Mouse (Mus musculus) kidney, embryonic 14.5 days (tissue): Measurements from ENCODE around the gene Cnnm4. TPM values are rescaled to one million over a fixed set of nuclear protein-coding genes. Genes with fewer than 3 reads are reported as not detected.

Source experiments
- ATAC-seq: fragments of 200-750 bp; cut with Nextera tagmentation; 2 replicates; pipeline ENCODE4 v1.8.0; 2017; ENCODE audit warnings: moderate number of reproducible peaks, mild to moderate bottlenecking, moderate TSS enrichment, moderate library complexity; ENCODE audit not compliant: low FRiP score, low TSS enrichment
- H3K27ac ChIP-seq: fragments of 300-500 bp; sonication (generic); 2 replicates; pipeline ENCODE4 v1.5.1; 2014; ENCODE audit warnings: low read depth, mild to moderate bottlenecking, low read length, moderate library complexity, mixed read lengths
- H3K27me3 ChIP-seq: fragments of 300-500 bp; sonication (generic); 2 replicates; pipeline ENCODE4 v1.6.1; 2014; ENCODE audit warnings: mild to moderate bottlenecking, low read length; ENCODE audit not compliant: control insufficient read depth, insufficient read depth
- H3K36me3 ChIP-seq: fragments of 300-500 bp; sonication (generic); 2 replicates; pipeline ENCODE4 v1.6.1; 2014; ENCODE audit warnings: low read length, mixed read lengths; ENCODE audit not compliant: control insufficient read depth, insufficient read depth
- H3K4me1 ChIP-seq: fragments of 300-500 bp; sonication (generic); 2 replicates; pipeline ENCODE4 v1.6.1; 2014; ENCODE audit warnings: low read length, mixed read lengths; ENCODE audit not compliant: control insufficient read depth, insufficient read depth
- H3K4me2 ChIP-seq: fragments of 300-500 bp; sonication (generic); replicated peaks from 2 replicates; pipeline ENCODE4 v1.6.1; 2014; ENCODE audit warnings: low read depth, mild to moderate bottlenecking, low read length
- H3K4me3 ChIP-seq: fragments of 300-500 bp; sonication (generic); 2 replicates; pipeline ENCODE4 v1.5.1; 2014; ENCODE audit warnings: mild to moderate bottlenecking, low read length
- H3K9ac ChIP-seq: fragments of 300-500 bp; sonication (generic); 2 replicates; pipeline ENCODE4 v1.6.1; 2014; ENCODE audit warnings: low read depth, mild to moderate bottlenecking, low read length, moderate library complexity
- H3K9me3 ChIP-seq: fragments of 300-500 bp; sonication (generic); 2 replicates; pipeline ENCODE4 v1.6.1; 2016; ENCODE audit warnings: low read length; ENCODE audit not compliant: control insufficient read depth
- WGBS: fragments of 180-500 bp; shearing (Covaris S2); extraction: QIAGEN DNeasy Blood & Tissue Kit; methylation state at CpG from one replicate; pipeline ENCODE4 v1.1.7; 2014; 5-methylcytosine and 5-hydroxymethylcytosine counted together
- polyA plus RNA-seq: library from polyadenylated mRNA; unstranded; fragments of >200 nt; fragmentation: Nextera tagmentation; extraction: Ambion mirVana; gene quantifications from 2 replicates; pipeline ENCODE4 v1.2.1, GENCODE M21; 2014

Cnnm4 gene
- polyA plus RNA-seq, 1 experiment from 2014 or later = 13.1 TPM

DNA sequence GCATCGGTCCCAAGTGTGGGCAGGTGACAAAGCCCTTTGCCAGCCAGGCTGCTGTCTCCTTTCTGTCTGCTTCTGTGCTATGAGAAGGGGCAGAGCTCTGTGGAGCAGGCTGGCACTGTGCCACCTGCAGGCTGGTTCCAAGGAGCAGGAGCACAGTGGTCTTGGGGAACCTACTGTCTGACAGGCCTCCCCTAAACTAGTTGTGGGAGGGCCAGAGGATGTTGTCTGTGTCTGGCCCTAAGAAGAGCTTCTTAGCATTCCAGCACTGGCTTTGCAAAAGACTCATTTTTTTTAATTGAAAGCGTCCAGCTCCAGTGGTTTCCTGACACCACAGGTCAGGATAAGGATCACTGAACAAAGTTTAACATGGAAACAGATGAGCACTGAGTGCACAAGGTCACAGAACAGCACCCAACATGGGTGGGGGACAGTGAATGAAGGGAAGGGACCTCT lies 6.9 kb downstream of the Cnnm4 start:
- ATAC-seq = peak; percentile 75

DNA sequence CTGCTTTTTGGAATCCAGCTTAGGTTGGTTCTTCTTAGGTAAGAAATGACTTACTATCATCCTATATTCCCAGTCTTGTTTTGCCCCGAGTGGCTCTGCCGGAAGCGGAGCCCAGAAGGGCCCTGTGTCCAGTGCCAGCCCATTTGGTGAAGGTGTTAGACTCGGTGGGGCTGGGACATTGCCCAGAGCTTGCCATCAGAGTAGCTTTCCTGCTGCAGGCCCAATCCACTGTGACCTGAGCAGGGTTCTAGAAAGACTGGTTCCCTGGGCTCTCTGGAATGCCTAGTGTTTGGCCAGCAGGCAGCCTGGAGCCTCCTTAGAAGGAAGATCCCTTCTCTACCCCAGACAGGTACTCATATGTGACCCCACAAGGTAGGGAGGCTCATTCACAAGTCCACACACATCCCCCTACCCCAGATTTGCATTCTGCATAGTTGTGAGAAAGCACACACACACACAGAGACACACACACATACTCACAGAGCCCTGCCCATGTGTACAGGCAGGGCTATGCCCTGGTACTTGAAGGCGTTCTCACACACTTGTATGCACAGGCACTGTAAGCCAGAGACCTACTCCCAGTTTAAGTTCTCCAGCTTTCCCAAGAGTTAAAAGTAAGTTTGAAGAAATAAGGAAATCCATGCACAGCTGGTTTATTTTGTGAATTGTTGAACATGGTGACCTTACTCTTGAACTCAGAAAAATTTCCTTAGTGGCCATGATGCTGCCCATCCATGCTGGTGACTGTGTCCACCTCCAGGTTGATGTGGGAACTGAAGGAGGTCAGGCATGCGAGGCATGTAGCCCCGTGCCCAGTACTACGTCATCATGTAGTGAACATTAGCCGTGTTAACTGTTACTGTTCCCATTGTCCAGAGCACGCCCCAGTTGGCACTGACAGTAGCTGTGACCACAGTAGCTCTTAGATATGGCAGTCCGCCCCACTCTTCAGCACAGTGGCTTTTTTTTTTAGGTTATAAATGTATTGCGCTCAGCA lies 8.8 kb downstream of the Cnnm4 start:
- 69% methylated on average over 12 of the region's 12 CpGs for WGBS
- H3K4me1 ChIP-seq = peaks cover 41% of the 10 kb centered on the region
- no peak overlapping the region for H3K27ac ChIP-seq

More for the DNA sequence above, 6.9 kb downstream of the Cnnm4 start:
- Histone ChIP-seq H3K4me2 (no peak overlapping the region; the same call in 1 of the 2 replicates), H3K4me1 (peaks cover 52% of the 10 kb centered on the region), H3K9me3 (no peaks in the 10 kb centered on the region), H3K4me3 (no peak overlapping the region), H3K27me3 (no peaks in the 10 kb centered on the region), H3K9ac (no peak overlapping the region), H3K36me3 (no peaks in the 10 kb centered on the region; the same call in 1 of the 2 replicates), H3K27ac (peak overlapping the region; percentile 27; the same call in 1 of the 2 replicates)
- whole genome bisulfite sequencing = 28% methylated on average over 2 of the region's 2 CpGs

DNA sequence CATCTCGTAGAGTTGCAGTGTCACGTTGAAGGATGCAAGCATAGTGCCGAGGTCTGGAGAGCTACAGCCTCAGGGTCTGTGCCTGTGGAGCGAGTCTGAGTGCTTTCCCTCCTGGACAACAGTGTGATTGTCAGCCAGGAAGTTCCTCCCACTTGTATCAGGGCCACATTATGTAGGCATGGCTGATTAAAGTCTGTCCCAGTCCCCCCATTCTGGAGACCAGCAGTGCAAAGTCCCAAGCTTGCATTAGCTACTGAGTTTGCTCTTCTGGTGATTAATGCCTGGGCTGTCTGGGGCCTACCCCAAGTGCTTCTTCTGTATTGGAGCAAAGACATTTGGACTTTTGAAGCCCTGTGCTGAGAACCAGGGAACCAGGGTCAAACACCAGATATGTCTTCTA lies 12.4 kb downstream of the Cnnm4 start:
- Histone ChIP-seq H3K27me3 (no peaks in the 10 kb centered on the region), H3K4me1 (peaks cover 17% of the 10 kb centered on the region; the same call in 1 of the 2 replicates), H3K9ac (no peak overlapping the region), H3K9me3 (no peaks in the 10 kb centered on the region), H3K36me3 (no peaks in the 10 kb centered on the region; the same call in 1 of the 2 replicates), H3K4me2 (no peak overlapping the region), H3K27ac (no peak overlapping the region), H3K4me3 (no peak overlapping the region)
- peak; percentile 7; the same call in 1 of the 2 replicates for ATAC-seq
- 56% methylated on average over 4 of the region's 4 CpGs for WGBS

More for the DNA sequence above, 8.8 kb downstream of the Cnnm4 start:
- no peaks in the 10 kb centered on the region for H3K9me3 ChIP-seq
- H3K36me3 ChIP-seq = no peaks in the 10 kb centered on the region; the same call in 1 of the 2 replicates
- no peak for ATAC-seq
- no peak overlapping the region for H3K4me3 ChIP-seq
- H3K27me3 ChIP-seq = no peaks in the 10 kb centered on the region
- no peak overlapping the region for H3K4me2 ChIP-seq
- H3K9ac ChIP-seq = no peak overlapping the region

DNA sequence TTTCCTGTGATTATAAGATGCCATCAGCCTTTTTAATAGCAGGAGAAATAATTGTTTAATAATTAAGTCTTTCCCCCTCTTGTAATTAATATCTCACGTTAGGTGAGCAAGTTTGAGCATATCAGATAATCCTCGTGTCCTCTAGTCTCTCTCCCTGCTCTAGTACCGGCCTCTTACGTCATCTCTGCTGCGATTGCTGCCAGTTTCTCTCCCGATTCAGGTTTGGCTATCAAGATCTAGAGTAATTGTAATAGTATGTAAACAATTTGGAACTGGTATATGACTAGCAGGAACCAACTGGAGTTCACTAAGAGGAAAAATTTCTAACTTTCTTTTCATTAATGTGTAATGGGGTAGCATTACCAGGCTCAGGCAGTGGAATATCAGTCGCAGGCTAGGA lies 13.7 kb downstream of the Cnnm4 start:
- 79% methylated on average over 7 of the region's 7 CpGs for WGBS
- no peak for ATAC-seq
- peaks cover 14% of the 10 kb centered on the region; the same call in 1 of the 2 replicates for H3K4me1 ChIP-seq
- no peak overlapping the region for H3K4me2 ChIP-seq
- H3K9ac ChIP-seq = no peak overlapping the region
- no peak overlapping the region for H3K4me3 ChIP-seq
- H3K27me3 ChIP-seq = no peaks in the 10 kb centered on the region
- no peaks in the 10 kb centered on the region for H3K36me3 ChIP-seq
- H3K9me3 ChIP-seq = no peaks in the 10 kb centered on the region
- H3K27ac ChIP-seq = no peak overlapping the region

DNA sequence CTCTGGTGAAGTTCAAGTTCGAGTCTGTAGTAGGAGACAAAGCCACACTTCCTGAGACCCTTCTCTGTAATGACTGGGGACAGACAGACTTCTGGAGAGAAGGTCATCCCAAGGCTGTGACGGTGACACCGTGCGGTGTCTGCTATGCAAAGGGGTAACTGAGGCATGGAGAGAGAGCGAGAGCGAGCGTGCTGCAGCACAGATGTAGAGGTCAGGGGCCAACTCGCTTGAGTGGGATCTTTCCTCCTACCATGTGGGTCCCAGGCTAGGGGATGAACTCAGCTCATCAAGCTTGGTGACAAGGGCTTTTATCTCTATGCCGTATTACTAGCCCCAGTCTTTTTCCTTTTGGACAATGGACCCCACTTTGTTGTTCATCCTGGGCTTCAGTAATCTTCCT lies 15.7 kb downstream of the Cnnm4 start:
- Histone ChIP-seq H3K27me3 (no peaks in the 10 kb centered on the region), H3K27ac (0 out of 2 replicates have a peak overlapping the region, but pooled peaks have one; percentile 6), H3K36me3 (no peaks in the 10 kb centered on the region), H3K4me1 (peaks cover 7% of the 10 kb centered on the region), H3K9me3 (no peaks in the 10 kb centered on the region), H3K9ac (no peak overlapping the region), H3K4me3 (no peak overlapping the region), H3K4me2 (no peak overlapping the region)
- 54% methylated on average over 9 of the region's 9 CpGs for WGBS
- peak; percentile 32 for ATAC-seq

DNA sequence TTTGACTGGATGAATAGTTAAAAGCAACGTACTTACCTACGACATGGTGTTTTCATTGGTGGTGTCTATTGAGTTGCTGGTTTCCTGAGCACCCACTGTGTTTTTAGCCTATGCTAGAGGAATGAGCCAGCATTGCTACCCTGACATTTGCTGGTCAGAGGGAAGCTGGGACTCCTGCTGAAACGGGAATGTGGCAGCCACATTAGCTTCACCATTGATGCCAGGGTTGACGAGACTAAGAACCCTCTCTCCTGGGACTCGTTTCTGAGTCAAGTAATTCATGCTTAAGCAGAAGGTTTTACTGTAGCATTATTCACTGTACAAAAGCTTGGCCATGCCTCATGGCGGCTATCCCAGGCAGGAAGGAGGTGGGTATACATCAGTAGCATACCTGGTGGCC lies 18.2 kb downstream of the Cnnm4 start:
- WGBS = 82% methylated on average over 6 of the region's 6 CpGs
- no peak overlapping the region for H3K9ac ChIP-seq
- H3K9me3 ChIP-seq = no peaks in the 10 kb centered on the region
- H3K4me2 ChIP-seq = no peak overlapping the region
- H3K4me3 ChIP-seq = no peak overlapping the region
- no peaks in the 10 kb centered on the region for H3K27me3 ChIP-seq
- H3K27ac ChIP-seq = no peak overlapping the region
- ATAC-seq = no peak
- no peaks in the 10 kb centered on the region for H3K36me3 ChIP-seq
- H3K4me1 ChIP-seq = peaks cover 5% of the 10 kb centered on the region

DNA sequence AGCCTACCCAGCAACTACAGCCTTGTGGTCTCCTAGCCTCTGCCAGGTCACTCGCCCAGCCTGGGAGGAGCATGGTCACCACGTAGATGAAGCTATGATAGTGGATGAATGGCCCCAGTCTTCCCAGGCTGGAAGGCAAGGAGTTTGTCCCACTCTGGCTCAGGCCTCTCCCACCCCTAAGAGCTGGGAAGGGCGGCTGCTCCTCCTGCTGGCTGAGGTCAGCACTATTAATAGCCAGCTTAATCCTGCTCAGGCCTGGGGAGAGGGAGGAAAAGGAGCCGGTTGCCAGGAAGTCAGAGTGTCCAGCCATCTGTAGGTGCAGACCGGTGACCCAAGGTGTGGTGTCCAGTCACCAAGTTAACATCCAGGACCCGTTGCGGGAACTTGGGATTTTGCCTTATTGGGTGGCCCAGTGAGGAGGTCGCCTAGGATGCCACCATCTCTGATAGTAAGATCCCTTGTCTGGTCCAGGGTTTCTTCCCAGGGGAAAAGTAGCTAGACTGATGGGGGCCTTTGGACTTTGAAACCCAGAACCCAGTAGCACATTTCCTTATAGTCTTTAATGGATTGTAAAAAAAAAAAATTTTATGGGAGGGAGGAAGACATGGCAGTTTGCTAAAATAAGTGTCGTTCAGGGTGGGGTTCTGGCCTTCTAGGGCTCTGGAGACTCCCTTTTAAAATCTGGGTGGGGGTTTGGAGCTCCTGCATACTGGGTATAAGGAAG lies 21.2 kb downstream of the Cnnm4 start:
- Histone ChIP-seq H3K27me3 (no peaks in the 10 kb centered on the region), H3K9ac (0 out of 2 replicates have a peak overlapping the region, but pooled peaks have one; percentile 28), H3K4me1 (peaks cover 5% of the 10 kb centered on the region), H3K4me2 (no peak overlapping the region), H3K27ac (no peak overlapping the region), H3K4me3 (no peak overlapping the region), H3K36me3 (no peaks in the 10 kb centered on the region), H3K9me3 (no peaks in the 10 kb centered on the region)
- peak; percentile 91 for ATAC-seq
- 37% methylated on average over 9 of the region's 9 CpGs for WGBS

DNA sequence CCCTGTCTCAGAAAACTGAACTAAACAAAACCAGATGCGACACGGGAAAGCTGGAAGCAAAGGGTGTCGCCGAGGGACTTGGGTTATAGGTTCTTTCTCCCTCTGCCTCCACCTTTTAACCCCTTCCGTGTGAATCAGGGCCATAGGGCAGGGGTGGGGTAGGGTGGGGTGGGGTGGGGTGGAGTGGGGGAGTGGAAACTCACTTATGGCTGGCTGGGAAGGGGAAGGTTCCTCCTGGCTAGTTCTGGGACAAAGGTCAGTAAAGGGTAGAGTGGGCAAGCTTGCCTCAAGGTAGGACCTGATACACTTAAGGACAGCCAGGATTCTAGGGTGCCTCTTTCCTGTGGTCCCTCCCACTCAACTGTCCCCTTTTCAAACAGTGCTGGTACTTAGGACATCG lies 21.9 kb downstream of the Cnnm4 start:
- H3K9ac ChIP-seq = no peak overlapping the region
- H3K4me1 ChIP-seq = peaks cover 5% of the 10 kb centered on the region
- H3K4me2 ChIP-seq = no peak overlapping the region
- H3K9me3 ChIP-seq = no peaks in the 10 kb centered on the region
- no peak overlapping the region for H3K27ac ChIP-seq
- ATAC-seq = no peak
- peaks cover 2% of the 10 kb centered on the region; the same call in 1 of the 2 replicates for H3K36me3 ChIP-seq
- no peak overlapping the region for H3K4me3 ChIP-seq
- no peaks in the 10 kb centered on the region for H3K27me3 ChIP-seq
- WGBS = 50% methylated on average over 6 of the region's 6 CpGs
